Mouse (Mus musculus) stomach, postnatal 0 days (tissue): Measurements from ENCODE around the gene Dhx34.

Source experiments
- CTCF ChIP-seq: IDR thresholded peaks from 2 replicates; pipeline ENCODE4 v1.5.1; 2016; ENCODE audit warnings: antibody characterized with exemption, low read depth, mild to moderate bottlenecking, moderate library complexity
- EP300 ChIP-seq: optimal IDR thresholded peaks from 2 replicates; pipeline ENCODE3; 2016; ENCODE audit warnings: antibody characterized with exemption

- TF ChIP-seq CTCF (no peak), EP300 (no peak)
Measured at GRCm38 (mm10) chr7:16204791-16205190, 17.0 kb downstream of the Dhx34 start.
